Mouse (Mus musculus): Measurements from ENCODE around the gene Tpcn2. TPM values are rescaled to one million over a fixed set of nuclear protein-coding genes. Genes with fewer than 3 reads are reported as not detected.
A peak's percentile ranks its signal among the peaks of the same experiment; 100 is the strongest.

The Tpcn2 gene
- polyA plus RNA-seq, 1 experiment from 2014 or later, result 2.1 TPM

DNA sequence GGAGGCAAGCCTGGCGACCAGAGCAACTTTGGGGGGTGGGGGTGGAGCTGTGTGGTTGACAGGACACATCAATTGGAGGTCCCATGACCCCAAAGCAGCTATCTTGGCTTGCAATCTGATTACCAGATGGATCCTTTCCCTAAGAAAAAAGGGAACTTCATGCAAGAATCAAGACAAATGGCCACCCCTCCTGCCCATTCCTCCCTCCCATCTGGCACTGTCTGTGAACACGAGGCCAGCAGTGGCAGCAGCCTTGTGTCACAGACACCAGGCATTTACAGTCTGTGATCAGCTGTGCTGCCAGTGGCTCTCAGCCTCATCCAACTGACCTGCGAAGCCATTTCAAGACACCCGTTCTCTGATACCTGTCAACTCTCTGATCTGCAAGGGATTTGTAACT, 101.4 kb downstream of the Tpcn2 start:
- H3K36me3 ChIP-seq (ENCODE audit: control insufficient read depth, insufficient read depth, low read length), result no peaks in the 10 kb centered on the region
- WGBS (ENCODE audit: insufficient replicate concordance), result 43% methylated on average over 4 of the region's 4 CpGs
- H3K4me1 ChIP-seq (ENCODE audit: control insufficient read depth, insufficient read depth, low read length), result peaks cover 11% of the 10 kb centered on the region; the same call in 1 of the 2 replicates
- no peaks in the 10 kb centered on the region for H3K9me3 ChIP-seq (replicated peaks; ENCODE audit: control insufficient read depth, low read length)
- no peak overlapping the region for H3K4me2 ChIP-seq
- no peak for ATAC-seq (replicated peaks; ENCODE audit: insufficient number of reproducible peaks, low FRiP score, low TSS enrichment)
- no peaks in the 10 kb centered on the region for H3K27me3 ChIP-seq (ENCODE audit: control insufficient read depth, insufficient read depth, low read length)
- H3K9ac ChIP-seq (ENCODE audit: low read depth, low read length), result no peak overlapping the region
- H3K27ac ChIP-seq (ENCODE audit: low read depth, low read length), result no peak overlapping the region
- no peak overlapping the region for H3K4me3 ChIP-seq (ENCODE audit: low read depth, low read length)

DNA sequence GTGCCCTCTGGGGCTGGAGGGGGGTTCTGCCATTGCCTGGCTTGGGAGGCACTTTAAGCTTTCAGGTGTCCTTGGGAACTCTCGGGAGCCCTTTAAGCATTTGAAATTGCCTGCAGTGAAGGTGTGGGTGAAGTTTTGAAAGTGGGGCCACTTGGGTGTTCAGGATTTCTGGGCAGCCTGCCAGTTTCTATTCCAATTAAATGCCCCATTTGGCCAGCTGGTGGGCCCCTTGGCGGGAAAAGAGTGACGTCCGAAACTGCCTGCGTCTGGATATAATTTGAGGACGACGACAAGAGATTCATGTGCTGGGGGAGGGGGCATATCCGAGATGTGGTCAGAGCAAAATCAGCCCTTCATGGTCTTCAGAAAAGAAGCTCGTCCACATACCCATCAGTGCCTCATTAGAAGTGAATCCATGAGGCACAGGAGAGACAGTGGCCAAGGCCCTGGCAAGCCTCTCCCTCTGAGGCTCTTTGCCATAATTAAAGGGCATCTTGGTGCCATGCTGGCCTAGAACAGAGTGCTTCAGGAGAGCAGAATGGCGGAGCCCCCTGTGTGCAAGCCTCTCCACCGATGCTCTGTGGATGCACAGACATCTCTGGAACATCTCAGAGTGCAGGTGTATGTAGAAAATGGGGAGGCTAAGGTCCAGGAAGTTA, 102.3 kb downstream of the Tpcn2 start:
- Histone ChIP-seq H3K4me2 (no peak overlapping the region), H3K9me3 (replicated peaks; ENCODE audit: control insufficient read depth, low read length) (no peaks in the 10 kb centered on the region), H3K4me3 (ENCODE audit: low read depth, low read length) (no peak overlapping the region), H3K9ac (ENCODE audit: low read depth, low read length) (no peak overlapping the region), H3K36me3 (ENCODE audit: control insufficient read depth, insufficient read depth, low read length) (no peaks in the 10 kb centered on the region), H3K4me1 (ENCODE audit: control insufficient read depth, insufficient read depth, low read length) (peaks cover 15% of the 10 kb centered on the region; the same call in 1 of the 2 replicates), H3K27ac (ENCODE audit: low read depth, low read length) (no peak overlapping the region), H3K27me3 (ENCODE audit: control insufficient read depth, insufficient read depth, low read length) (no peaks in the 10 kb centered on the region)
- ATAC-seq (replicated peaks; ENCODE audit: insufficient number of reproducible peaks, low FRiP score, low TSS enrichment), result no peak
- 60% methylated on average over 11 of the region's 11 CpGs for WGBS (ENCODE audit: insufficient replicate concordance)

DNA sequence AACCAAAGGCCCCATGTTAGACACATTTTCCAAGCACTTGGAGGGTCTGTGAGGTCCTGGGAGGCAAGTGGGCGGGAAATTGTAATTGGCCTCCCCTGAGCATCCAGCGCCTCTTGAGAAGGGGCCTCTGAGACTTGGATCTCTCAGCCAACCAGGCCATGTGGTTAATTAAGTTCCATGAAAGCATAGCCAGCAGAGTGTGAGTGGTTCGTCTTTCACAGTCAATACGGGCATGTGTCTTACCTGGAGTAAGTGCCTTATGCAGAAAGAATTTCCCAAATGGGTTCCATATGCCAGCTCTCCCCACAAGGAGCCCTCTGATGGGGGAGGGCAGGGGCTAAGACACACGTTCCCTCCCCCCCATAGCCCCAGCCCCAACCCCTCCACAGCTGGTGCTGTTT, 104.1 kb downstream of the Tpcn2 start:
- ATAC-seq (replicated peaks; ENCODE audit: insufficient number of reproducible peaks, low FRiP score, low TSS enrichment), result no peak
- Histone ChIP-seq H3K4me2 (no peak overlapping the region), H3K36me3 (ENCODE audit: control insufficient read depth, insufficient read depth, low read length) (no peaks in the 10 kb centered on the region), H3K9ac (ENCODE audit: low read depth, low read length) (no peak overlapping the region), H3K4me3 (ENCODE audit: low read depth, low read length) (no peak overlapping the region), H3K27ac (ENCODE audit: low read depth, low read length) (0 out of 2 replicates have a peak overlapping the region, but pooled peaks have one; percentile 4), H3K9me3 (replicated peaks; ENCODE audit: control insufficient read depth, low read length) (no peaks in the 10 kb centered on the region), H3K4me1 (ENCODE audit: control insufficient read depth, insufficient read depth, low read length) (peaks cover 13% of the 10 kb centered on the region; the same call in 1 of the 2 replicates), H3K27me3 (ENCODE audit: control insufficient read depth, insufficient read depth, low read length) (no peaks in the 10 kb centered on the region)
- 40% methylated on average over 5 of the region's 5 CpGs for WGBS (ENCODE audit: insufficient replicate concordance)

DNA sequence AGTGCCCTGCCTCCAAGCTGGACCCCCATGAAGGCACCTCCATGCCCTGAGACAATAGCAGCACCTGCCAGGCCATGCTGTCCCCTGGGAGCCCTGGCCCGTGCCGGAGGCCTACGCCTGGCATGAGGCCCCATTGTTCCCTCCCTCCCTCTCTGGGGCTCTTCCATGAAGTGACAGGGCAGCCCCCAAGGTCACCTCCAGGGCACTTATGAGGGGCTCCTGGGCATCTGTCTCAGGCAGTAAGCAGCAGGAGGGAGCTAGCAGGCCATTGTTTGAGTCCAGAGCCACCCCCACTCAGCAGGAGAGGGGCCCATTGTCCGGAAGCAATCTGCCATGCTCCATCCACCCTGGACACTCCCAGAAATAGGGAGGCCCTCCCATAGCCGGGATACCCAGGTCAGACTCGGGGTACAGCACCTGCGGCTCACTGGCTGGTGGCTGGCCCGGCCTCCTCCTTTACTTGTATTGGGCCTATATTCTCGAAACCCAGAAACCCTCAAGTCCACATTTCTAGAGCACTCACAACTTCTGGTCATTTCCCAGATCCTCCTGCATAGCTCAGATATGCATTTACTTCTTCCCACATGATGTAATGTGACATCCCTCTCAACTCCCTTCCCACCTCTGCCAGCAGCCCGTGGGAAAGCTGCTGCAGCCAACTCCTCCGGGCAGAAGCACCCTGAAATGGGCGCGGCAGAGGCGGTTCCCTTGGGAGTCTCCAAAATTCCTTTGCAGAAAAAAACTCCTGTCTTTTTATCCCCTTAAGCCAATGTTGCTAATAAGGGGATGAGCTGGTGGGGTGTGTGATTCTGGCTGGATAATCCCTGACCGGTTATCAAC, 106.8 kb downstream of the Tpcn2 start:
- Histone ChIP-seq H3K36me3 (ENCODE audit: control insufficient read depth, insufficient read depth, low read length) (no peaks in the 10 kb centered on the region), H3K4me2 (no peak overlapping the region), H3K4me1 (ENCODE audit: control insufficient read depth, insufficient read depth, low read length) (peaks cover 14% of the 10 kb centered on the region; the same call in 1 of the 2 replicates), H3K9me3 (replicated peaks; ENCODE audit: control insufficient read depth, low read length) (no peaks in the 10 kb centered on the region), H3K27me3 (ENCODE audit: control insufficient read depth, insufficient read depth, low read length) (no peaks in the 10 kb centered on the region), H3K4me3 (ENCODE audit: low read depth, low read length) (no peak overlapping the region), H3K9ac (ENCODE audit: low read depth, low read length) (0 out of 2 replicates have a peak overlapping the region, but pooled peaks have one; percentile 12), H3K27ac (ENCODE audit: low read depth, low read length) (no peak overlapping the region)
- ATAC-seq (replicated peaks; ENCODE audit: insufficient number of reproducible peaks, low FRiP score, low TSS enrichment), result no peak
- WGBS (ENCODE audit: insufficient replicate concordance), result 64% methylated on average over 15 of the region's 15 CpGs

DNA sequence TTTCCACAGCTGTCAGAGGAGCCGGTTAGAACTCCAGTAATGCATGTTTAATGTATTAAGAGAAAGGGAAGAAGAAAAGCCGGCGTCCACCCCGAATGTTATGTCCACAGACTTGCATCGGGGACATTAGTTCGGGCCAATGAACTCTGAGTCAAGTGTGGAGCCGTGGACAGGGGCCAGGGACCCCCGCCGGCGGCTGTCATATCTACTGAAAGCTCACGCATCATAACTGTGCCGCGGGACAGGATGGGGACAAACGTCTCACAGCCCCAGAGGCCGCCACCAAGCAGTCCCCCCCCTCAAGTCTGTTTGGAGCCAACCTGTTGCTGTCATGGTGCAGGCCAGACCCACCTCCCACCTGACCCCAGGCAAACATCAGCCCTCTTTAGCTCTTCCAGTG, 110.2 kb downstream of the Tpcn2 start:
- no peaks in the 10 kb centered on the region for H3K36me3 ChIP-seq (ENCODE audit: control insufficient read depth, insufficient read depth, low read length)
- H3K4me2 ChIP-seq, result no peak overlapping the region
- no peak for ATAC-seq (replicated peaks; ENCODE audit: insufficient number of reproducible peaks, low FRiP score, low TSS enrichment)
- H3K4me3 ChIP-seq (ENCODE audit: low read depth, low read length), result no peak overlapping the region
- peaks cover 6% of the 10 kb centered on the region; the same call in 1 of the 2 replicates for H3K4me1 ChIP-seq (ENCODE audit: control insufficient read depth, insufficient read depth, low read length)
- WGBS (ENCODE audit: insufficient replicate concordance), result 67% methylated on average over 15 of the region's 15 CpGs
- H3K27me3 ChIP-seq (ENCODE audit: control insufficient read depth, insufficient read depth, low read length), result peaks cover 4% of the 10 kb centered on the region
- no peak overlapping the region for H3K9ac ChIP-seq (ENCODE audit: low read depth, low read length)
- no peak overlapping the region for H3K27ac ChIP-seq (ENCODE audit: low read depth, low read length)
- no peaks in the 10 kb centered on the region for H3K9me3 ChIP-seq (replicated peaks; ENCODE audit: control insufficient read depth, low read length)

DNA sequence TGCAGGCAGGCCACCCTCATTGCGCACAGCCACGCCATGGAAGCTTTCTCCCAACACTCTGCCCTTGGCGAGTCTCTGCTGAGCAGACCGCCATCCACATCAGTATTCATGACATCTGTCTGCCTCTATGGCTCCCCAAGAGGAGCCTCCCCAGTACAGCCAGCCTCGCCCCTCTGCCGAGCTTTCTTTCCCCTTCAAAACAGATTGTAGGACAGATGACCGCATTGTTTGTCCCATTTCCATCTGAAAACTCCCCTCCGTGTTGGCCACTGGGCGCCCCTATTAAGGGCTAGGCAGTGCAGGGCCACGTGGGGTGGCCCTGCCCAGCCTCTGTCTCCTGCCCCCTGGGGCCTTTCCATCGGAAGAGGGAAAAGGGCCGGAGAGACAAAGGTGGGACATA, 110.7 kb downstream of the Tpcn2 start:
- 0 out of 2 replicates have a peak overlapping the region, but pooled peaks have one; percentile 39 for H3K9ac ChIP-seq (ENCODE audit: low read depth, low read length)
- H3K36me3 ChIP-seq (ENCODE audit: control insufficient read depth, insufficient read depth, low read length), result no peaks in the 10 kb centered on the region
- H3K9me3 ChIP-seq (replicated peaks; ENCODE audit: control insufficient read depth, low read length), result no peaks in the 10 kb centered on the region
- H3K4me1 ChIP-seq (ENCODE audit: control insufficient read depth, insufficient read depth, low read length), result peaks cover 6% of the 10 kb centered on the region; the same call in 1 of the 2 replicates
- peaks cover 4% of the 10 kb centered on the region for H3K27me3 ChIP-seq (ENCODE audit: control insufficient read depth, insufficient read depth, low read length)
- 21% methylated on average over 12 of the region's 12 CpGs for WGBS (ENCODE audit: insufficient replicate concordance)
- no peak overlapping the region for H3K27ac ChIP-seq (ENCODE audit: low read depth, low read length)
- no peak overlapping the region for H3K4me3 ChIP-seq (ENCODE audit: low read depth, low read length)
- H3K4me2 ChIP-seq, result no peak overlapping the region; the same call in 1 of the 2 replicates
- ATAC-seq (replicated peaks; ENCODE audit: insufficient number of reproducible peaks, low FRiP score, low TSS enrichment), result no peak

DNA sequence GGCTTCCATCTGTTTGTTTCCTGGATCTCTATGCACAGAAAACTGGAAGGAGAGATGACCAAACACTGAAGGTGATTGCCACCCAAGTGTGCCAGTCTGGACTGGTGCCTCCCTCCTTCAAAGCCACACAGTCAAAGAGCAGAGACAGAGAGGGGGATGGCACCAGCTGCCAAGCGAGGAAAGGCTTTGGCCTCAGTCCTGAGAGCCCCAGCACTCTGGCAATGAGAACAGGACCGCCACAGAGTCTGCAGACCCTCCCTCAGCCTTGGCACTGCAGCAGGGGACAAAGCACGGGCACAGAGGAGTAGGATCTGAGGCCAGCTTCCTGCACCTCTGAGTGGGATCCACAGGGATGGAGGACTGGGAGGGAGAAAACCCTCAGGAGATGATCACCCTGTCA, 114.1 kb downstream of the Tpcn2 start:
- Histone ChIP-seq H3K9me3 (replicated peaks; ENCODE audit: control insufficient read depth, low read length) (no peaks in the 10 kb centered on the region), H3K4me1 (ENCODE audit: control insufficient read depth, insufficient read depth, low read length) (0 out of 2 replicates have a peak, but pooled peaks cover 2% of the 10 kb centered on the region), H3K9ac (ENCODE audit: low read depth, low read length) (no peak overlapping the region), H3K27ac (ENCODE audit: low read depth, low read length) (no peak overlapping the region), H3K27me3 (ENCODE audit: control insufficient read depth, insufficient read depth, low read length) (peaks cover 4% of the 10 kb centered on the region), H3K36me3 (ENCODE audit: control insufficient read depth, insufficient read depth, low read length) (no peaks in the 10 kb centered on the region), H3K4me3 (ENCODE audit: low read depth, low read length) (no peak overlapping the region), H3K4me2 (no peak overlapping the region)
- 75% methylated on average over 3 of the region's 3 CpGs for WGBS (ENCODE audit: insufficient replicate concordance)
- ATAC-seq (replicated peaks; ENCODE audit: insufficient number of reproducible peaks, low FRiP score, low TSS enrichment), result no peak

DNA sequence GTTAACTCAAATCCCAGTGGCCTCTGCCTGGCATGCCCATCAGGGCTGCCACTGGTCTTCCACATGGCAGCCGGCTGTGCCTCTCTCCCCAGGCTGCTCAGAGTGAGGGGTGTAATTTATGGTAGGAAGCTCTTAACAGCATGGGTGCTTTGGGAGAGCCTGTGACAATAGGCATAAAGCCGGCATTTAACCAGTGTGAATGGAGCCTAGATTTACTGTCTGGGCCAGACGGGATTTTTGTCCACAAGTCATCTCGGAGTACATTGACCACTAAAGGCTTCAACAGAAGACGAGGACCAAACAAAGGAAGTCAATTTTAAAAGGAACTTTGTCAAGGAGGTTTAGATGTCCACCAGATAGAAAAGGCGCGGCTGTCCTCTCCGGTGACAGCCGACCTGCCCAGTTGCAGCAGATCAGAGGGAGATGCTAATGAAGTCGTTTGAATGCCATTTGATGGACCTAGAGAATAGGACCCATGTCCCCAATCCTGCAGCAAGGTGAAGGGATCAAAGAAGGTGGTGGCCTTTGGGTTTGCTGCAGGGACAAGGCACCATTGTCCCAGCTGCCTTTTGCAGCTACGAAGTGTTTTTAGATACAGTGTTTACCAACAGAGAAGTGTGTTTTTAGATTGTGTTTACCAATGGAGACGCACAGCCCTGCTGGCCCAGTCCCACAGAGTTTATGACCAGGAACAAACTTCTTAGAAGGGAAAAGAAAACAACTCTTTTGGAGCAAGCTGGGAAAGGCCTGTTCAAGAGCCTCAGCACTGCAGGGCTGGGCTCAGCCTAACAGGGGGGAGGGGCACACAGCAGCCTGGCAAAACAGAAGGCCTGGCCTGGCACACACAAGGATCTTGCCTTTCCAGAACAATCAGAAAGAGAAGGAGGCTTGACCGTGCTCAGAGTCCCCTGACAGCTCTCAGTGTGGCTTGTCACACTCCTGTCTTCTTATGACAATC, 124.2 kb downstream of the Tpcn2 start:
- Histone ChIP-seq H3K9me3 (replicated peaks; ENCODE audit: control insufficient read depth, low read length) (no peaks in the 10 kb centered on the region), H3K36me3 (ENCODE audit: control insufficient read depth, insufficient read depth, low read length) (no peaks in the 10 kb centered on the region), H3K4me2 (no peak overlapping the region), H3K27me3 (ENCODE audit: control insufficient read depth, insufficient read depth, low read length) (no peaks in the 10 kb centered on the region), H3K4me1 (ENCODE audit: control insufficient read depth, insufficient read depth, low read length) (peaks cover 12% of the 10 kb centered on the region), H3K27ac (ENCODE audit: low read depth, low read length) (peak overlapping the region; percentile 43; the same call in 1 of the 2 replicates), H3K9ac (ENCODE audit: low read depth, low read length) (peak overlapping the region; percentile 46; the same call in 1 of the 2 replicates), H3K4me3 (ENCODE audit: low read depth, low read length) (no peak overlapping the region)
- WGBS (ENCODE audit: insufficient replicate concordance), result 55% methylated on average over 13 of the region's 13 CpGs
- no peak for ATAC-seq (replicated peaks; ENCODE audit: insufficient number of reproducible peaks, low FRiP score, low TSS enrichment)
